Mouse (Mus musculus) CH12.LX (cell line): Measurements from ENCODE around the gene Zmym1. TPM values are rescaled to one million over a fixed set of nuclear protein-coding genes. Genes with fewer than 3 reads are reported as not detected.
"Not testable (repeated sequence)": the region's sequence is repeated elsewhere in the genome, so short reads cannot be mapped to it uniquely, and the experiment has no call there.

Source experiments
- DNase-seq: peaks from one replicate; pipeline ENCODE4 v3.0.0-alpha.2; 2013; ENCODE audit errors: extremely low read depth
- H3K27ac ChIP-seq: 2 replicates; pipeline ENCODE4 v1.5.1; 2012; ENCODE audit warnings: low read depth, mild to moderate bottlenecking, control low read depth, moderate library complexity; ENCODE audit not compliant: insufficient read depth
- H3K27me3 ChIP-seq: replicated peaks from 2 replicates; pipeline ENCODE3; 2012; ENCODE audit warnings: inconsistent platforms
- H3K36me3 ChIP-seq, 2 experiments: replicated peaks in 1 of 2; 2 replicates each; pipeline versions ENCODE3 to v1.6.1; 2012; ENCODE audit warnings: inconsistent platforms in 1 of 2, low read length in 1 of 2, mild to moderate bottlenecking in 1 of 2, mixed read lengths in 1 of 2, moderate library complexity in 1 of 2; ENCODE audit not compliant: control insufficient read depth in 1 of 2, insufficient read depth in 1 of 2
- H3K4me1 ChIP-seq, 2 experiments: 2 replicates each; pipeline ENCODE4 v1.6.1; 2012; ENCODE audit warnings: inconsistent platforms in 1 of 2, moderate library complexity in 1 of 2; ENCODE audit not compliant: insufficient read depth in 2 of 2, control insufficient read depth in 1 of 2
- H3K4me2 ChIP-seq: 2 replicates; pipeline ENCODE4 v1.6.1; 2012; ENCODE audit warnings: low read depth, mild to moderate bottlenecking, control low read depth; ENCODE audit not compliant: poor library complexity, insufficient read depth, severe bottlenecking
- H3K4me3 ChIP-seq, 3 experiments: fragments of 150-350 bp in 1 of 3; sonication (generic) in 1 of 3; replicated peaks in 1 of 3; 2 replicates each; pipeline versions ENCODE3 to v1.5.1; 2011 to 2012; ENCODE audit warnings: low read depth in 2 of 3, low read length in 2 of 3, mild to moderate bottlenecking in 2 of 3, moderate library complexity in 2 of 3, control low read depth in 1 of 3, improper control_type of control experiment in 1 of 3, inconsistent platforms in 1 of 3, mixed read lengths in 1 of 3; ENCODE audit not compliant: poor library complexity in 1 of 3
- H3K79me2 ChIP-seq: replicated peaks from 2 replicates; pipeline ENCODE4 v1.6.1; 2012; ENCODE audit warnings: mild to moderate bottlenecking, moderate library complexity; ENCODE audit not compliant: control insufficient read depth, poor library complexity, insufficient read depth, severe bottlenecking; ENCODE audit errors: extremely low read depth
- H3K9ac ChIP-seq: 2 replicates; pipeline ENCODE4 v1.6.1; 2012; ENCODE audit warnings: low read depth, mild to moderate bottlenecking, control low read depth, moderate library complexity; ENCODE audit not compliant: insufficient read depth
- H3K9me3 ChIP-seq: replicated peaks from 2 replicates; pipeline ENCODE3; 2012; ENCODE audit warnings: low read length, inconsistent platforms, mixed read lengths
- BHLHE40 ChIP-seq: IDR thresholded peaks from 2 replicates; pipeline ENCODE4 v1.6.1; 2011; ENCODE audit warnings: mild to moderate bottlenecking, low read depth, low read length, improper control_type of control experiment
- CHD2 ChIP-seq: IDR thresholded peaks from 2 replicates; pipeline ENCODE4 v1.6.1; 2011; ENCODE audit warnings: low read length, improper control_type of control experiment
- CTCF ChIP-seq, 2 experiments: IDR thresholded peaks in 1 of 2; conservative IDR thresholded peaks in 1 of 2; 2 replicates each; pipeline ENCODE4 v1.5.1; 2011 to 2012; ENCODE audit warnings: low read depth in 2 of 2, low read length in 2 of 2, improper control_type of control experiment in 1 of 2, inconsistent platforms in 1 of 2, mild to moderate bottlenecking in 1 of 2, moderate library complexity in 1 of 2
- ELF1 ChIP-seq: IDR thresholded peaks from 2 replicates; pipeline ENCODE4 v1.6.1; 2014; ENCODE audit warnings: low read depth, mild to moderate bottlenecking, inconsistent platforms, low read length, improper control_type of control experiment
- EP300 ChIP-seq: IDR thresholded peaks from 2 replicates; pipeline ENCODE4 v1.6.1; 2011; ENCODE audit warnings: low read length, improper control_type of control experiment
- ETS1 ChIP-seq: conservative IDR thresholded peaks from 2 replicates; pipeline ENCODE4 v1.6.1; 2012; ENCODE audit warnings: low read depth, mild to moderate bottlenecking, inconsistent platforms, low read length, improper control_type of control experiment, moderate library complexity
- GABPA ChIP-seq: IDR thresholded peaks from 2 replicates; pipeline ENCODE4 v1.6.1; 2012; ENCODE audit warnings: low read depth, low read length, improper control_type of control experiment, inconsistent platforms; ENCODE audit not compliant: insufficient replicate concordance
- JUN ChIP-seq: IDR thresholded peaks from 2 replicates; pipeline ENCODE4 v1.6.1; 2011; ENCODE audit warnings: low read depth, mild to moderate bottlenecking, low read length, improper control_type of control experiment, moderate library complexity; ENCODE audit not compliant: insufficient read depth
- JUND ChIP-seq: conservative IDR thresholded peaks from 2 replicates; pipeline ENCODE4 v1.6.1; 2011; ENCODE audit warnings: low read depth, low read length, improper control_type of control experiment
- MAFK ChIP-seq: IDR thresholded peaks from 2 replicates; pipeline ENCODE4 v1.6.1; 2011; ENCODE audit warnings: low read length, improper control_type of control experiment; ENCODE audit not compliant: insufficient replicate concordance
- MAX ChIP-seq: IDR thresholded peaks from 2 replicates; pipeline ENCODE4 v1.6.1; 2011; ENCODE audit warnings: low read length, improper control_type of control experiment
- MAZ ChIP-seq: IDR thresholded peaks from 2 replicates; pipeline ENCODE4 v1.6.1; 2012; ENCODE audit warnings: low read depth, mild to moderate bottlenecking, inconsistent platforms, low read length, improper control_type of control experiment, moderate library complexity
- MEF2A ChIP-seq: IDR thresholded peaks from 2 replicates; pipeline ENCODE4 v1.6.1; 2014; ENCODE audit warnings: low read depth, mild to moderate bottlenecking, inconsistent platforms, low read length, improper control_type of control experiment, borderline replicate concordance
- MYC ChIP-seq: IDR thresholded peaks from 2 replicates; pipeline ENCODE4 v1.6.1; 2011; ENCODE audit warnings: low read depth, mild to moderate bottlenecking, improper control_type of control experiment, low read length
- NELFE ChIP-seq: IDR thresholded peaks from 2 replicates; pipeline ENCODE4 v1.6.1; 2011; ENCODE audit warnings: low read depth, low read length, improper control_type of control experiment
- POLR2A ChIP-seq: IDR thresholded peaks from 2 replicates; pipeline ENCODE4 v1.6.1; 2011; ENCODE audit warnings: low read depth, mild to moderate bottlenecking, improper control_type of control experiment, low read length
- RAD21 ChIP-seq: IDR thresholded peaks from 2 replicates; pipeline ENCODE4 v1.6.1; 2011; ENCODE audit warnings: low read depth, mild to moderate bottlenecking, low read length, improper control_type of control experiment, moderate library complexity
- SIN3A ChIP-seq: IDR thresholded peaks from 2 replicates; pipeline ENCODE4 v1.6.1; 2012; ENCODE audit warnings: low read length, improper control_type of control experiment, inconsistent platforms
- SMC3 ChIP-seq: IDR thresholded peaks from 2 replicates; pipeline ENCODE4 v1.6.1; 2011; ENCODE audit warnings: low read depth, low read length, improper control_type of control experiment
- USF1 ChIP-seq: IDR thresholded peaks from 2 replicates; pipeline ENCODE4 v1.6.1; 2014; ENCODE audit warnings: low read depth, mild to moderate bottlenecking, inconsistent platforms, low read length, improper control_type of control experiment
- ZC3H11A ChIP-seq: IDR thresholded peaks from 2 replicates; pipeline ENCODE4 v1.6.1; 2012; ENCODE audit warnings: low read depth, mild to moderate bottlenecking, inconsistent platforms, low read length, improper control_type of control experiment
- ZMIZ1 ChIP-seq: IDR thresholded peaks from 2 replicates; pipeline ENCODE4 v1.6.1; 2012; ENCODE audit warnings: low read depth, mild to moderate bottlenecking, inconsistent platforms, low read length, improper control_type of control experiment
- ZNF384 ChIP-seq: IDR thresholded peaks from 2 replicates; pipeline ENCODE4 v1.6.1; 2012; ENCODE audit warnings: low read depth, low read length, improper control_type of control experiment, inconsistent platforms
- dilution Hi-C: fragments of 300-500 bp; cut with MboI; formaldehyde crosslinking; loops from 2 replicates; pipeline ENCODE4 v1.14.3; 2020; ENCODE audit warnings: low sequenced_read_pairs; ENCODE audit not compliant: extremely low pct_unique_long_range_greater_than_20kb, extremely low pct_ligation_motif_present
- in situ Hi-C: fragments of 300-500 bp; cut with MboI; formaldehyde crosslinking; loops from 3 replicates; pipeline ENCODE4 v1.14.3; 2019; ENCODE audit warnings: low sequenced_read_pairs, low pct_ligation_motif_present, low pct_unique_long_range_greater_than_20kb, mixed read lengths
- polyA plus RNA-seq: library from polyadenylated mRNA; unstranded; fragments of >175 nt; gene quantifications from 2 replicates; pipeline ENCODE4 v1.2.1, GENCODE M21; 2012; ENCODE audit warnings: low read depth; ENCODE audit not compliant: insufficient read length
- total RNA-seq, 2 experiments: library from RNA; depleted of rRNA; stranded (reverse); fragments of 300-350 nt in 1 of 2; fragments of >200 nt in 1 of 2; gene quantifications; 2 replicates each; pipeline ENCODE4 v1.2.3; 2012 to 2014

Zmym1 gene
- total and polyA plus RNA-seq, 3 experiments, result 9.5 to 25.0 (median 20.4) TPM

DNA sequence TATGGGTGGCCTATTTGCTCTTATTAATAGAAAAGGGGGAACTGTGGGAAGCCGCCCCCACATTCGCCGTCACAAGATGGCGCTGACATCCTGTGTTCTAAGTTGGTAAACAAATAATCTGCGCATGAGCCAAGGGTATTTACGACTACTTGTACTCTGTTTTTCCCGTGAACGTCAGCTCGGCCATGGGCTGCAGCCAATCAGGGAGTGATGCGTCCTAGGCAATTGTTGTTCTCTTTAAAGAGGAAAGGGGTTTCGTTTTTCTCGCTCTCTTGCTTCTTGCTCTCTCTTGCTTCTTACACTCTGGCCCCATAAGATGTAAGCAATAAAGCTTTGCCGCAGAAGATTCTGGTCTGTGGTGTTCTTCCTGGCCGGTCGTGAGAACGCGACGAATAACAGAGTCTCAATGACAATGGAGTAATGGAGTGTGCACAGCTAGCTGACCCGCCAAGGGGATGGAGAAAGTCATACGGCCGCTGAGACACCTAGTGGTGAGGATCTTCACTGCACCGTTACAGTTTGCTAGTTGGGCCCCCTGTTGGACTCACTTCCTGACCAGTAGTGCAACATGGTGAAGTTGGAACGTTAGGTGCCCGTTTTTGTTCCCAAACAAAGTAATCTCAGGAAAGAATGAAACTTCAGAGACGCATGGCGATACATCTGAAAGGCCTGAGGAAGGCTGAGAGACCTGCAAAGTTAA lies 45.5 kb downstream of the Zmym1 start:
- DNase-seq, result peak; percentile 81
- in situ Hi-C loops, dilution Hi-C loops, H3K79me2 ChIP-seq, H3K4me3 ChIP-seq, H3K27ac ChIP-seq, H3K27me3 ChIP-seq, H3K4me1 ChIP-seq, H3K4me2 ChIP-seq, H3K9ac ChIP-seq: not testable (repeated sequence)
- peak; percentile 60 for TF ChIP-seq SMC3
- TF ChIP-seq ELF1, result peak; percentile 62
- TF ChIP-seq POLR2A, result 0 out of 2 replicates have a peak, but pooled peaks have one; percentile 39
- TF ChIP-seq MYC, result 0 out of 2 replicates have a peak, but pooled peaks have one; percentile 14
- peak; percentile 58 for TF ChIP-seq RAD21
- 0 out of 2 replicates have a peak, but pooled peaks have one; percentile 29 for TF ChIP-seq NELFE
- TF ChIP-seq CTCF (conservative IDR thresholded peaks at IDR 0.05 in 1 of 2, IDR thresholded peaks at IDR 0.05 in 1 of 2; ENCODE audit: low read depth in 2 of 2, low read length in 2 of 2), result peak; percentile 69 to 94
- TF ChIP-seq, all 38 proteins: peak for 7; not testable (repeated sequence) for 31
- H3K36me3 ChIP-seq, H3K9me3 ChIP-seq: not testable (repeated sequence)

DNA sequence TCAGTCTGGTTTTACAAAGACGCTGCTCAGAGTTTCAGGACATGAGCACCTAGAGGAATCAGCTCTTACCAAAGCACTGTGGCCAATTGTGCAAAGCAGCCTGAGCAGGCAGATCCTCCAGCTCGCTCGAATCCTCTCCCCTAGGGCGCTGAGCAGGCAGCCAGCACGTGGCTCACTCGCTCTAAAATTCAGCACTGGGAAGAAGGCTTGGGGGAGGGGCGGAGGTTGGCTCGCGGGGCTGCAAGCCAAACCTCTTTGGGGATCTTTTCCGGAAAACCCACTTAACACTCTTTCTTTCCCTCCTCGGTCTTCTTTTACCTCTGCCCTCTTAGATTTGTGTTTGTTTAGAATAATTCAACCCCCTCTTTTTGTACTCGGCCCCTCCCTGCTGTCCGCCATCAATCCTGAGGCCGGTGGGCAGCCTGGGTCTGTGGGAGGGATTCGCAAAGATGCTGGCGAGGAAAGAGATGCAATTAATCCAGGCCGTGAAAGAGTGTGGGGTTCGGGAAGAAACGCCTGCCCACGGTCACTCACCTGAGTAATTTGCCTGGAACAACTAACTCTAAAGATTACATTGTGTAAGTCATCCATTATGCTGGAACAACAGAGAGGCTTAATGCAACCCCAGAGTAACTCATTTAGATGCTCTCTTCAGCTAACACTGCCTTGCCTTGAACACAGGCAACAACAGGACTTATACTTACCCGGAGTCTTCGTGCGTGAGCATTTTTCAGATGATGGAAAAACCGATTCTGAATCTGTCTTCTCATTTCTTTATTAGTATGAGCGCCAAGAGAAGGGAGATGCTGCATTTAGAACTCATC lies 55.6 kb downstream of the Zmym1 start:
- no peak overlapping the region for H3K9ac ChIP-seq
- H3K36me3 ChIP-seq, result no peaks in the 10 kb centered on the region
- no peak overlapping the region for H3K27ac ChIP-seq
- peaks cover 2 to 6% of the 10 kb centered on the region in 2 experiments; a peak in 3 of 4 replicates for H3K4me1 ChIP-seq
- dilution Hi-C loops, result no loop called here
- no peak overlapping the region for H3K4me2 ChIP-seq
- DNase-seq, result no peak
- TF ChIP-seq JUN (no peak), ZC3H11A (no peak), BHLHE40 (no peak), MEF2A (no peak), ZNF384 (no peak), ZMIZ1 (no peak), MAFK (no peak), MAX (no peak), JUND (no peak), USF1 (no peak), NELFE (no peak), SIN3A (no peak), RAD21 (no peak), MAZ (no peak), SMC3 (no peak), EP300 (no peak), ETS1 (no peak), GABPA (no peak), CHD2 (no peak)
- TF ChIP-seq, all 38 proteins: peak for 0
- in situ Hi-C loops, result no loop called here
- Histone ChIP-seq H3K4me3 (no peak overlapping the region), H3K79me2 (no peaks in the 10 kb centered on the region), H3K27me3 (no peaks in the 10 kb centered on the region), H3K9me3 (no peaks in the 10 kb centered on the region)
